Mouse (Mus musculus) kidney, postnatal 0 days (tissue): ENCODE results near the gene Iqsec1. TPM values are rescaled to one million over a fixed set of nuclear protein-coding genes. Genes with fewer than 3 reads are reported as not detected.

Experiments
- ATAC-seq: fragments of 200-750 bp; cut with Nextera tagmentation; replicated peaks from 2 replicates; pipeline ENCODE4 v1.8.0; 2017; ENCODE audit warnings: low read depth, moderate number of reproducible peaks, moderate TSS enrichment, moderate library complexity; ENCODE audit not compliant: low FRiP score
- DNase-seq: peaks from one replicate; pipeline ENCODE4 v3.0.0-alpha.2; 2016; ENCODE audit warnings: low spot score
- H3K27ac ChIP-seq: fragments of 300-500 bp; sonication (generic); 2 replicates; pipeline ENCODE4 v1.5.1; 2014; ENCODE audit warnings: mild to moderate bottlenecking
- H3K27me3 ChIP-seq: fragments of 300-500 bp; sonication (generic); 2 replicates; pipeline ENCODE4 v1.6.1; 2014; ENCODE audit warnings: low read length, mixed read lengths; ENCODE audit not compliant: insufficient read depth
- H3K36me3 ChIP-seq: fragments of 300-500 bp; sonication (generic); 2 replicates; pipeline ENCODE4 v1.6.1; 2014; ENCODE audit warnings: low read length, mixed read lengths; ENCODE audit not compliant: insufficient read depth
- H3K4me1 ChIP-seq: fragments of 300-500 bp; sonication (generic); replicated peaks from 2 replicates; pipeline ENCODE4 v1.6.1; 2014; ENCODE audit warnings: antibody characterized with exemption, low read length, mixed read lengths; ENCODE audit not compliant: insufficient read depth
- H3K4me2 ChIP-seq: fragments of 300-500 bp; sonication (generic); 2 replicates; pipeline ENCODE4 v1.6.1; 2014; ENCODE audit warnings: mild to moderate bottlenecking, low read length, moderate library complexity, mixed read lengths
- H3K4me3 ChIP-seq: fragments of 300-500 bp; sonication (generic); replicated peaks from 2 replicates; pipeline ENCODE4 v1.5.1; 2014; ENCODE audit warnings: low read depth, low read length
- H3K9ac ChIP-seq: fragments of 300-500 bp; sonication (generic); 2 replicates; pipeline ENCODE4 v1.6.1; 2014; ENCODE audit warnings: low read depth, low read length
- H3K9me3 ChIP-seq: fragments of 300-500 bp; sonication (generic); replicated peaks from 2 replicates; pipeline ENCODE4 v1.6.1; 2016; ENCODE audit warnings: low read length, inconsistent platforms, mixed read lengths
- CTCF ChIP-seq: IDR thresholded peaks from 2 replicates; pipeline ENCODE4 v1.5.1; 2016; ENCODE audit warnings: antibody characterized with exemption, low read depth, mild to moderate bottlenecking, moderate library complexity
- WGBS: fragments of 180-500 bp; shearing (Covaris S2); extraction: QIAGEN DNeasy Blood & Tissue Kit; methylation state at CpG from one replicate; pipeline ENCODE4 v1.1.7; 2014; 5-methylcytosine and 5-hydroxymethylcytosine counted together
- polyA plus RNA-seq: library from polyadenylated mRNA; unstranded; fragments of >200 nt; fragmentation: Nextera tagmentation; extraction: Ambion mirVana; gene quantifications from 2 replicates; pipeline ENCODE4 v1.2.1, GENCODE M21; 2015

Iqsec1 gene
- polyA plus RNA-seq: 12.3 and 14.0 TPM in 2 replicates

- H3K9ac ChIP-seq: peak within 1 kb of the TSS; percentile 67
- TF ChIP-seq CTCF: peak; percentile 71
- H3K4me3 ChIP-seq: peak within 1 kb of the TSS; percentile 56
- peak within 1 kb of the TSS; percentile 78 for H3K4me2 ChIP-seq
- DNase-seq: peak; percentile 100
- H3K4me1 ChIP-seq: peaks cover 7% of the 10 kb centered on the region; the same call in 1 of the 2 replicates
- peak; percentile 96 for ATAC-seq
- H3K36me3 ChIP-seq: no peaks in the 10 kb centered on the region
- H3K27ac ChIP-seq: no peak within 1 kb of the TSS; the same call in 1 of the 2 replicates
- WGBS: 4% methylated on average over 36 of the region's 39 CpGs
- peaks cover 8% of the 10 kb centered on the region; the same call in 1 of the 2 replicates for H3K27me3 ChIP-seq
- H3K9me3 ChIP-seq: no peaks in the 10 kb centered on the region
These were observed at the start of gene Iqsec1 for GRCm38 (mm10) chr6:90988648-90989317. Gene Iqsec1, minus strand, starts transcription at chr6:90988685.

- ATAC-seq (no peak), DNase-seq (no peak)
- Histone ChIP-seq H3K4me2 (no peak overlapping the region), H3K9ac (no peak overlapping the region), H3K4me1 (0 out of 2 replicates have a peak, but pooled peaks cover 8% of the 10 kb centered on the region), H3K27ac (no peak overlapping the region), H3K4me3 (no peak overlapping the region), H3K36me3 (0 out of 2 replicates have a peak, but pooled peaks cover 13% of the 10 kb centered on the region), H3K9me3 (no peaks in the 10 kb centered on the region), H3K27me3 (no peaks in the 10 kb centered on the region)
- no peak for TF ChIP-seq CTCF
- WGBS: 86% methylated on average over 5 of the region's 5 CpGs
These were observed 39.8 kb upstream of the Iqsec1 start for GRCm38 (mm10) chr6:91028256-91028655.

- H3K4me1 ChIP-seq: 0 out of 2 replicates have a peak, but pooled peaks cover 11% of the 10 kb centered on the region
- no peaks in the 10 kb centered on the region for H3K9me3 ChIP-seq
- no peak overlapping the region for H3K9ac ChIP-seq
- H3K27ac ChIP-seq: 0 out of 2 replicates have a peak overlapping the region, but pooled peaks have one; percentile 19
- H3K27me3 ChIP-seq: no peaks in the 10 kb centered on the region
- 58% methylated on average over 7 of the region's 7 CpGs for WGBS
- no peak for TF ChIP-seq CTCF
- no peak overlapping the region for H3K4me2 ChIP-seq
- peak; percentile 36 for DNase-seq
- no peak overlapping the region for H3K4me3 ChIP-seq
- peak; percentile 62 for ATAC-seq
- H3K36me3 ChIP-seq: no peaks in the 10 kb centered on the region; the same call in 1 of the 2 replicates
These were observed 32.3 kb upstream of the Iqsec1 start for GRCm38 (mm10) chr6:91020810-91021209.

GRCm38 (mm10) chr6:91016600-91017230 is 28.2 kb upstream of the Iqsec1 start:
- Histone ChIP-seq H3K36me3 (no peaks in the 10 kb centered on the region; the same call in 1 of the 2 replicates), H3K9me3 (no peaks in the 10 kb centered on the region), H3K27ac (no peak overlapping the region), H3K9ac (no peak overlapping the region), H3K4me3 (no peak overlapping the region), H3K4me2 (no peak overlapping the region), H3K27me3 (no peaks in the 10 kb centered on the region), H3K4me1 (no peaks in the 10 kb centered on the region)
- 61% methylated on average over 7 of the region's 7 CpGs for WGBS
- ATAC-seq: no peak
- no peak for TF ChIP-seq CTCF
- DNase-seq: no peak

GRCm38 (mm10) chr6:91014198-91014958 is 25.9 kb upstream of the Iqsec1 start:
- H3K36me3 ChIP-seq: no peaks in the 10 kb centered on the region; the same call in 1 of the 2 replicates
- H3K4me2 ChIP-seq: no peak overlapping the region
- H3K9me3 ChIP-seq: no peaks in the 10 kb centered on the region
- H3K4me3 ChIP-seq: no peak overlapping the region
- H3K9ac ChIP-seq: no peak overlapping the region
- ATAC-seq (no peak), DNase-seq (no peak)
- TF ChIP-seq CTCF: no peak
- H3K4me1 ChIP-seq: no peaks in the 10 kb centered on the region
- 60% methylated on average over 9 of the region's 9 CpGs for WGBS
- H3K27me3 ChIP-seq: no peaks in the 10 kb centered on the region
- H3K27ac ChIP-seq: no peak overlapping the region

- Histone ChIP-seq H3K4me2 (no peak overlapping the region), H3K27ac (no peak overlapping the region), H3K9ac (no peak overlapping the region), H3K9me3 (no peaks in the 10 kb centered on the region), H3K4me3 (no peak overlapping the region), H3K36me3 (no peaks in the 10 kb centered on the region), H3K4me1 (no peaks in the 10 kb centered on the region), H3K27me3 (no peaks in the 10 kb centered on the region)
- ATAC-seq: no peak
- TF ChIP-seq CTCF: no peak
- 58% methylated on average over 3 of the region's 3 CpGs for WGBS
- DNase-seq: no peak
These were observed 24.0 kb upstream of the Iqsec1 start for GRCm38 (mm10) chr6:91012458-91012857.
